Mouse (Mus musculus) neutrophil, adult 65 days (primary cell): ENCODE results near the gene Bbip1. TPM values are rescaled to one million over a fixed set of nuclear protein-coding genes. Genes with fewer than 3 reads are reported as not detected.

Source experiments
- total RNA-seq: library from RNA; stranded (reverse); gene quantifications from 2 replicates; pipeline ENCODE4 v1.2.4, GENCODE M21; 2023

Gene Bbip1
- total RNA-seq, result 53.6 and 54.8 TPM in 2 replicates

GRCm38 (mm10) chr19:53943802-53944785, at the start of gene Bbip1, which contains the start of gene Shoc2:
Gene Bbip1, minus strand, starts transcription at chr19:53944627.
Gene Shoc2, plus strand, starts transcription at chr19:53944306.

GRCm38 (mm10) chr19:53892061-53892460, 52.4 kb downstream of the Bbip1 start, which contains the start of gene Pdcd4:
Gene Pdcd4, plus strand, starts transcription at chr19:53892231.

Other genes with a start within 250 kb of the Bbip1 start
- gene Pdcd4, start 52.4 kb downstream of the Bbip1 start, total RNA-seq, result 54.6 and 60.3 TPM in 2 replicates
- gene Shoc2, start 321 bp downstream of the Bbip1 start, total RNA-seq, result 62.7 and 65.2 TPM in 2 replicates
- gene Adra2a, start 99.5 kb upstream of the Bbip1 start, total RNA-seq, result 0.13 and 0.18 TPM in 2 replicates